Mouse (Mus musculus) CH12.LX (cell line): ENCODE data around the gene Lrrc73. TPM values are rescaled to one million over a fixed set of nuclear protein-coding genes. Genes with fewer than 3 reads are reported as not detected.

Source experiments
- DNase-seq: peaks from one replicate; pipeline ENCODE4 v3.0.0-alpha.2; 2013; ENCODE audit errors: extremely low read depth
- H3K27ac ChIP-seq: 2 replicates; pipeline ENCODE4 v1.5.1; 2012; ENCODE audit warnings: low read depth, mild to moderate bottlenecking, control low read depth, moderate library complexity; ENCODE audit not compliant: insufficient read depth
- H3K27me3 ChIP-seq: replicated peaks from 2 replicates; pipeline ENCODE3; 2012; ENCODE audit warnings: inconsistent platforms
- H3K36me3 ChIP-seq, 2 experiments: replicated peaks in 1 of 2; 2 replicates each; pipeline versions ENCODE3 to v1.6.1; 2012; ENCODE audit warnings: inconsistent platforms in 1 of 2, low read length in 1 of 2, mild to moderate bottlenecking in 1 of 2, mixed read lengths in 1 of 2, moderate library complexity in 1 of 2; ENCODE audit not compliant: control insufficient read depth in 1 of 2, insufficient read depth in 1 of 2
- H3K4me1 ChIP-seq, 2 experiments: 2 replicates each; pipeline ENCODE4 v1.6.1; 2012; ENCODE audit warnings: inconsistent platforms in 1 of 2, moderate library complexity in 1 of 2; ENCODE audit not compliant: insufficient read depth in 2 of 2, control insufficient read depth in 1 of 2
- H3K4me2 ChIP-seq: 2 replicates; pipeline ENCODE4 v1.6.1; 2012; ENCODE audit warnings: low read depth, mild to moderate bottlenecking, control low read depth; ENCODE audit not compliant: poor library complexity, insufficient read depth, severe bottlenecking
- H3K4me3 ChIP-seq, 3 experiments: fragments of 150-350 bp in 1 of 3; sonication (generic) in 1 of 3; replicated peaks in 1 of 3; 2 replicates each; pipeline versions ENCODE3 to v1.5.1; 2011 to 2012; ENCODE audit warnings: low read depth in 2 of 3, low read length in 2 of 3, mild to moderate bottlenecking in 2 of 3, moderate library complexity in 2 of 3, control low read depth in 1 of 3, improper control_type of control experiment in 1 of 3, inconsistent platforms in 1 of 3, mixed read lengths in 1 of 3; ENCODE audit not compliant: poor library complexity in 1 of 3
- H3K79me2 ChIP-seq: replicated peaks from 2 replicates; pipeline ENCODE4 v1.6.1; 2012; ENCODE audit warnings: mild to moderate bottlenecking, moderate library complexity; ENCODE audit not compliant: control insufficient read depth, poor library complexity, insufficient read depth, severe bottlenecking; ENCODE audit errors: extremely low read depth
- H3K9ac ChIP-seq: 2 replicates; pipeline ENCODE4 v1.6.1; 2012; ENCODE audit warnings: low read depth, mild to moderate bottlenecking, control low read depth, moderate library complexity; ENCODE audit not compliant: insufficient read depth
- H3K9me3 ChIP-seq: replicated peaks from 2 replicates; pipeline ENCODE3; 2012; ENCODE audit warnings: low read length, inconsistent platforms, mixed read lengths
- CTCF ChIP-seq, 2 experiments: IDR thresholded peaks in 1 of 2; conservative IDR thresholded peaks in 1 of 2; 2 replicates each; pipeline ENCODE4 v1.5.1; 2011 to 2012; ENCODE audit warnings: low read depth in 2 of 2, low read length in 2 of 2, improper control_type of control experiment in 1 of 2, inconsistent platforms in 1 of 2, mild to moderate bottlenecking in 1 of 2, moderate library complexity in 1 of 2
- GABPA ChIP-seq: IDR thresholded peaks from 2 replicates; pipeline ENCODE4 v1.6.1; 2012; ENCODE audit warnings: low read depth, low read length, improper control_type of control experiment, inconsistent platforms; ENCODE audit not compliant: insufficient replicate concordance
- TCF12 ChIP-seq: IDR thresholded peaks from 2 replicates; pipeline ENCODE4 v1.6.1; 2014; ENCODE audit warnings: low read depth, mild to moderate bottlenecking, inconsistent platforms, low read length, improper control_type of control experiment
- dilution Hi-C: fragments of 300-500 bp; cut with MboI; formaldehyde crosslinking; loops from 2 replicates; pipeline ENCODE4 v1.14.3; 2020; ENCODE audit warnings: low sequenced_read_pairs; ENCODE audit not compliant: extremely low pct_unique_long_range_greater_than_20kb, extremely low pct_ligation_motif_present
- in situ Hi-C: fragments of 300-500 bp; cut with MboI; formaldehyde crosslinking; loops from 3 replicates; pipeline ENCODE4 v1.14.3; 2019; ENCODE audit warnings: low sequenced_read_pairs, low pct_ligation_motif_present, low pct_unique_long_range_greater_than_20kb, mixed read lengths
- polyA plus RNA-seq: library from polyadenylated mRNA; unstranded; fragments of >175 nt; gene quantifications from 2 replicates; pipeline ENCODE4 v1.2.1, GENCODE M21; 2012; ENCODE audit warnings: low read depth; ENCODE audit not compliant: insufficient read length
- total RNA-seq, 2 experiments: library from RNA; depleted of rRNA; stranded (reverse); fragments of 300-350 nt in 1 of 2; fragments of >200 nt in 1 of 2; gene quantifications; 2 replicates each; pipeline ENCODE4 v1.2.3; 2012 to 2014

The Lrrc73 gene
- total and polyA plus RNA-seq, 3 experiments: 1.8 to 4.0 (median 3.6) TPM

DNA sequence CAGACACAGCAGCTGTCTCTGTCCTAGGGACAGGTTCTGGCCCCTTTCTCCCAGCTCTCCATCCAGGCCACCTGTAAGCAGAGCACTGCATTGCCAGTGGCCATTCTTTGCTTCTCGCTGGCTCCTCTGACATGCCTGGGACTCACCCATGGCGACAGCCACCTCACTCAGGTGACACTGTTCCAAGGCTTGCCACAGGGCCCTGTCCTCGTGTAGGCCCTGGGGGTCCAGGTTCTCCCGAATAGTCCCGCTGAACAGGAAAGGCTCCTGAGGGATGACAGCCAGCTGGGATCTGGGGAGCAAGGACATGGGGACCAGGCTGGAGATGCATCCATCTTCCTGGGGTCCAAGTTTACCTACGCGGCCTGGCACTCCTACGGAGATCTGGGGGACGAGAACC lies 50.9 kb downstream of the Lrrc73 start:
- TF ChIP-seq TCF12 (no peak), GABPA (no peak), CTCF (conservative IDR thresholded peaks at IDR 0.05 in 1 of 2, IDR thresholded peaks at IDR 0.05 in 1 of 2; ENCODE audit: low read depth in 2 of 2, low read length in 2 of 2) (no peak)
- Histone ChIP-seq H3K27ac (no peak overlapping the region), H3K4me3 (no peak overlapping the region), H3K36me3 (peaks cover 3 to 53% of the 10 kb centered on the region in 2 experiments), H3K9me3 (no peaks in the 10 kb centered on the region), H3K79me2 (no peaks in the 10 kb centered on the region), H3K4me2 (no peak overlapping the region), H3K27me3 (no peaks in the 10 kb centered on the region), H3K9ac (no peak overlapping the region), H3K4me1 (peaks cover 3 to 11% of the 10 kb centered on the region in 2 experiments; a peak in 3 of 4 replicates)
- in situ Hi-C loops (no loop called here), dilution Hi-C loops (no loop called here)
- no peak for DNase-seq

Other genes with a start within 250 kb of the Lrrc73 start
- gene Vegfa, start 221.2 kb upstream of the Lrrc73 start, total RNA-seq (2012; rRNA removed): 21.5 and 50.0 TPM in 2 replicates
- gene Vegfa, start 221.2 kb upstream of the Lrrc73 start, total RNA-seq (2014; rRNA removed): 15.5 and 17.2 TPM in 2 replicates
- gene Vegfa, start 221.2 kb upstream of the Lrrc73 start, polyA plus RNA-seq: 15.3 and 16.5 TPM in 2 replicates
- 126 and 151 TPM in 2 replicates for gene Mrps18a, start 142.5 kb upstream of the Lrrc73 start, total RNA-seq (2012; rRNA removed)
- 78.1 and 85.4 TPM in 2 replicates for gene Mrps18a, start 142.5 kb upstream of the Lrrc73 start, total RNA-seq (2014; rRNA removed)
- gene Mrps18a, start 142.5 kb upstream of the Lrrc73 start, polyA plus RNA-seq: 127 and 137 TPM in 2 replicates
- 0.25 and 1.1 TPM in 2 replicates for gene Rsph9, start 109.3 kb upstream of the Lrrc73 start, total RNA-seq (2012; rRNA removed)
- gene Rsph9, start 109.3 kb upstream of the Lrrc73 start, total RNA-seq (2014; rRNA removed): not detected in 2 replicates
- 0.61 TPM in 1 of 2 replicates, not detected in the other for gene Rsph9, start 109.3 kb upstream of the Lrrc73 start, polyA plus RNA-seq
- 9.7 and 12.0 TPM in 2 replicates for gene Mad2l1bp, start 100.0 kb upstream of the Lrrc73 start, total RNA-seq (2012; rRNA removed)
- 13.9 and 16.3 TPM in 2 replicates for gene Mad2l1bp, start 100.0 kb upstream of the Lrrc73 start, total RNA-seq (2014; rRNA removed)
- 16.8 and 19.3 TPM in 2 replicates for gene Mad2l1bp, start 100.0 kb upstream of the Lrrc73 start, polyA plus RNA-seq
- gene Gtpbp2, start 92.5 kb upstream of the Lrrc73 start, total RNA-seq (2012; rRNA removed): 40.9 and 104 TPM in 2 replicates
- 14.9 and 17.4 TPM in 2 replicates for gene Gtpbp2, start 92.5 kb upstream of the Lrrc73 start, total RNA-seq (2014; rRNA removed)
- 20.8 and 23.8 TPM in 2 replicates for gene Gtpbp2, start 92.5 kb upstream of the Lrrc73 start, polyA plus RNA-seq
- 36.0 and 39.3 TPM in 2 replicates for gene Polh, start 50.9 kb upstream of the Lrrc73 start, total RNA-seq (2012; rRNA removed)
- 40.4 and 40.8 TPM in 2 replicates for gene Polh, start 50.9 kb upstream of the Lrrc73 start, total RNA-seq (2014; rRNA removed)
- gene Polh, start 50.9 kb upstream of the Lrrc73 start, polyA plus RNA-seq: 20.3 and 23.1 TPM in 2 replicates
- gene Xpo5, start 50.7 kb upstream of the Lrrc73 start, total RNA-seq (2012; rRNA removed): 44.7 and 53.7 TPM in 2 replicates
- gene Xpo5, start 50.7 kb upstream of the Lrrc73 start, total RNA-seq (2014; rRNA removed): 56.3 and 56.5 TPM in 2 replicates
- 53.3 and 55.1 TPM in 2 replicates for gene Xpo5, start 50.7 kb upstream of the Lrrc73 start, polyA plus RNA-seq
- gene Polr1c, start 5.5 kb upstream of the Lrrc73 start, total RNA-seq (2012; rRNA removed): 361 and 433 TPM in 2 replicates
- 350 and 356 TPM in 2 replicates for gene Polr1c, start 5.5 kb upstream of the Lrrc73 start, total RNA-seq (2014; rRNA removed)
- gene Polr1c, start 5.5 kb upstream of the Lrrc73 start, polyA plus RNA-seq: 367 and 386 TPM in 2 replicates
- 24.8 and 32.5 TPM in 2 replicates for gene Yipf3, start 5.5 kb upstream of the Lrrc73 start, total RNA-seq (2012; rRNA removed)
- gene Yipf3, start 5.5 kb upstream of the Lrrc73 start, total RNA-seq (2014; rRNA removed): 9.0 and 15.8 TPM in 2 replicates
- gene Yipf3, start 5.5 kb upstream of the Lrrc73 start, polyA plus RNA-seq: 45.4 and 52.6 TPM in 2 replicates
- gene Tjap1, start 29.5 kb downstream of the Lrrc73 start, total RNA-seq (2012; rRNA removed): 13.8 and 14.2 TPM in 2 replicates
- gene Tjap1, start 29.5 kb downstream of the Lrrc73 start, total RNA-seq (2014; rRNA removed): 8.6 and 9.1 TPM in 2 replicates
- 24.3 and 28.6 TPM in 2 replicates for gene Tjap1, start 29.5 kb downstream of the Lrrc73 start, polyA plus RNA-seq
- 0.08 and 0.13 TPM in 2 replicates for gene Dlk2, start 43.9 kb downstream of the Lrrc73 start, total RNA-seq (2012; rRNA removed)
- gene Dlk2, start 43.9 kb downstream of the Lrrc73 start, total RNA-seq (2014; rRNA removed): not detected in 2 replicates
- not detected in 2 replicates for gene Dlk2, start 43.9 kb downstream of the Lrrc73 start, polyA plus RNA-seq
- gene Abcc10, start 74.8 kb downstream of the Lrrc73 start, total RNA-seq (2012; rRNA removed): 3.6 and 4.1 TPM in 2 replicates
- 1.1 and 1.4 TPM in 2 replicates for gene Abcc10, start 74.8 kb downstream of the Lrrc73 start, total RNA-seq (2014; rRNA removed)
- gene Abcc10, start 74.8 kb downstream of the Lrrc73 start, polyA plus RNA-seq: 2.7 and 3.8 TPM in 2 replicates
- 2.5 and 2.9 TPM in 2 replicates for gene Zfp318, start 130.2 kb downstream of the Lrrc73 start, total RNA-seq (2012; rRNA removed)
- gene Zfp318, start 130.2 kb downstream of the Lrrc73 start, total RNA-seq (2014; rRNA removed): 1.4 and 1.8 TPM in 2 replicates
- 2.8 and 5.0 TPM in 2 replicates for gene Zfp318, start 130.2 kb downstream of the Lrrc73 start, polyA plus RNA-seq
- gene Crip3, start 175.4 kb downstream of the Lrrc73 start, total RNA-seq (2012; rRNA removed): not detected in 2 replicates
- not detected in 2 replicates for gene Crip3, start 175.4 kb downstream of the Lrrc73 start, total RNA-seq (2014; rRNA removed)
- not detected in 2 replicates for gene Crip3, start 175.4 kb downstream of the Lrrc73 start, polyA plus RNA-seq
- not detected in 2 replicates for gene Slc22a7, start 184.9 kb downstream of the Lrrc73 start, total RNA-seq (2012; rRNA removed)
- not detected in 2 replicates for gene Slc22a7, start 184.9 kb downstream of the Lrrc73 start, total RNA-seq (2014; rRNA removed)
- gene Slc22a7, start 184.9 kb downstream of the Lrrc73 start, polyA plus RNA-seq: not detected in 2 replicates
- 0.04 and 0.08 TPM in 2 replicates for gene Ttbk1, start 234.1 kb downstream of the Lrrc73 start, total RNA-seq (2012; rRNA removed)
- not detected in 2 replicates for gene Ttbk1, start 234.1 kb downstream of the Lrrc73 start, total RNA-seq (2014; rRNA removed)
- gene Ttbk1, start 234.1 kb downstream of the Lrrc73 start, polyA plus RNA-seq: not detected in 2 replicates
- 18.5 and 19.9 TPM in 2 replicates for gene Dnph1, start 243.2 kb downstream of the Lrrc73 start, total RNA-seq (2012; rRNA removed)
- 27.3 and 30.2 TPM in 2 replicates for gene Dnph1, start 243.2 kb downstream of the Lrrc73 start, total RNA-seq (2014; rRNA removed)
- 27.2 and 28.4 TPM in 2 replicates for gene Dnph1, start 243.2 kb downstream of the Lrrc73 start, polyA plus RNA-seq